8 mouse cellular contexts compared by ENCODE assay signal in genomic region chr2:9876621-9877325, GRCm38 (mm10). TPM values are rescaled to one million over a fixed set of nuclear protein-coding genes. Genes with fewer than 3 reads are reported as not detected.
A peak's percentile ranks its signal among the peaks of the same experiment; 100 is the strongest.
DNase-seq lines count a peak whose midpoint lies in the region; ATAC-seq and TF ChIP-seq lines count a peak whose summit lies in the region.

No protein-coding gene starts in this region.

- no peak for TF ChIP-seq CTCF in bone marrow, adult 2 months (IDR thresholded peaks at IDR 0.05; ENCODE audit: control insufficient read depth, insufficient read depth, low read length)

- intact Hi-C loops in heart, postnatal 14 days (cut with DNase I) = loop anchor here (5.0 kb wide), 1 partner anchor 239 kb away; no protein-coding TSS in a partner anchor

- no peaks in the 10 kb centered on the region for H3K36me3 ChIP-seq in heart, embryonic 15.5 days
- H3K36me3 ChIP-seq in hindbrain, embryonic 16.5 days (ENCODE audit: control insufficient read depth, insufficient read depth, low read length) = no peaks in the 10 kb centered on the region

- H3K9ac ChIP-seq in heart, embryonic 15.5 days = peak overlapping the region; percentile 42
- no peak overlapping the region for H3K9ac ChIP-seq in hindbrain, embryonic 16.5 days (ENCODE audit: low read depth, low read length)

- peak overlapping the region; percentile 99 for H3K4me2 ChIP-seq in heart, embryonic 15.5 days
- peak overlapping the region; percentile 46 for H3K4me2 ChIP-seq in hindbrain, embryonic 16.5 days (ENCODE audit: low read length)

- H3K27me3 ChIP-seq in heart, embryonic 15.5 days = peaks cover 70% of the 10 kb centered on the region
- peaks cover 48% of the 10 kb centered on the region for H3K27me3 ChIP-seq in hindbrain, embryonic 16.5 days (replicated peaks; ENCODE audit: control insufficient read depth, insufficient read depth, low read length)

- no peaks in the 10 kb centered on the region for H3K9me3 ChIP-seq in heart, embryonic 15.5 days (replicated peaks)
- H3K9me3 ChIP-seq in hindbrain, embryonic 16.5 days (ENCODE audit: control insufficient read depth, low read length) = no peaks in the 10 kb centered on the region

- H3K4me1 ChIP-seq in heart, embryonic 15.5 days (replicated peaks) = peaks cover 44% of the 10 kb centered on the region
- H3K4me1 ChIP-seq in bone marrow, adult 2 months (ENCODE audit: control insufficient read depth, insufficient read depth, low read length) = no peaks in the 10 kb centered on the region; the same call in 1 of the 2 replicates
- H3K4me1 ChIP-seq in hindbrain, embryonic 16.5 days (ENCODE audit: control insufficient read depth, insufficient read depth, low read depth, low read length) = peaks cover 11% of the 10 kb centered on the region; the same call in 1 of the 2 replicates

- no peak overlapping the region for H3K27ac ChIP-seq in heart, embryonic 15.5 days
- no peak overlapping the region for H3K27ac ChIP-seq in bone marrow, adult 2 months (ENCODE audit: control insufficient read depth, insufficient read depth, low read depth, low read length, poor library complexity)
- H3K27ac ChIP-seq in hindbrain, embryonic 16.5 days (ENCODE audit: low read depth, low read length) = no peak overlapping the region

- ATAC-seq in heart, embryonic 15.5 days (replicated peaks; ENCODE audit: insufficient number of reproducible peaks, insufficient read depth, low FRiP score, low read depth) = no peak
- ATAC-seq in hindbrain, embryonic 16.5 days = no peak
- ATAC-seq in erythroid progenitor cell, adult 5-6 weeks (replicated peaks; ENCODE audit: low FRiP score, poor library complexity, severe bottlenecking) = no peak
- ATAC-seq in granulocyte monocyte progenitor cell, adult 5-6 weeks (replicated peaks; ENCODE audit: poor library complexity, severe bottlenecking) = no peak

- H3K4me3 ChIP-seq in heart, embryonic 15.5 days = peak overlapping the region; percentile 66
- H3K4me3 ChIP-seq in bone marrow, adult 2 months (replicated peaks; ENCODE audit: control insufficient read depth, low read depth, low read length) = peak overlapping the region; percentile 51
- H3K4me3 ChIP-seq in hindbrain, embryonic 16.5 days (ENCODE audit: low read length) = peak overlapping the region; percentile 46

- DNase-seq in heart, postnatal 14 days = no peak
- DNase-seq in naive thymus-derived CD4-positive, alpha-beta T cell, adult 2 months (ENCODE audit: low read depth) = peak; percentile 64
- DNase-seq in gastrocnemius, postnatal 10 days = no peak

- 10% methylated on average over 31 of the region's 31 CpGs for WGBS in heart, embryonic 15.5 days
- WGBS in bone marrow, adult 2 months = 4% methylated on average over 31 of the region's 31 CpGs
- 3% methylated on average over 31 of the region's 31 CpGs for WGBS in hindbrain, embryonic 16.5 days

- no peak for TF ChIP-seq POLR2A in bone marrow, adult 2 months (IDR thresholded peaks at IDR 0.05; ENCODE audit: borderline replicate concordance, control insufficient read depth, low read depth, low read length)

RNA-seq across cellular contexts. Expression of gene 4930412O13Rik, which starts 4.3 kb away (rescaled TPM):
- polyA plus RNA-seq in heart, embryonic 15.5 days (2015; fragmentation: Nextera tagmentation; extraction: Ambion mirVana) = 0.10 TPM in 1 of 2 replicates, not detected in the other
- not detected for total RNA-seq in heart, postnatal 14 days (2021)
- not detected in 2 replicates for polyA plus RNA-seq in bone marrow, adult 2 months (2011; ENCODE audit: insufficient read depth, insufficient read length, low replicate concordance, missing spikeins)
- polyA plus RNA-seq in hindbrain, embryonic 16.5 days (2015; fragmentation: Nextera tagmentation; extraction: Ambion mirVana) = 0.28 and 0.47 TPM in 2 replicates
- not detected in 2 replicates for total RNA-seq in erythroid progenitor cell, adult 5-6 weeks (2015; ENCODE audit: low replicate concordance)
- not detected in 2 replicates for total RNA-seq in erythroid progenitor cell, adult 5-6 weeks (2017; ENCODE audit: low replicate concordance)
- not detected in 2 replicates for total RNA-seq in granulocyte monocyte progenitor cell, adult 5-6 weeks (2014; fragmentation: Nextera tagmentation)
- total RNA-seq in granulocyte monocyte progenitor cell, adult 5-6 weeks (2017) = not detected in 2 replicates
- total RNA-seq in gastrocnemius, postnatal 10 days (2021) = not detected

RNA-seq across cellular contexts. Expression of gene 9230102O04Rik, which starts 12.6 kb away (rescaled TPM):
- polyA plus RNA-seq in heart, embryonic 15.5 days (2015; fragmentation: Nextera tagmentation; extraction: Ambion mirVana) = not detected in 2 replicates
- total RNA-seq in heart, postnatal 14 days (2021) = not detected
- polyA plus RNA-seq in bone marrow, adult 2 months (2011; ENCODE audit: insufficient read depth, insufficient read length, low replicate concordance, missing spikeins) = not detected in 2 replicates
- 0.35 and 1.1 TPM in 2 replicates for polyA plus RNA-seq in hindbrain, embryonic 16.5 days (2015; fragmentation: Nextera tagmentation; extraction: Ambion mirVana)
- not detected in 2 replicates for total RNA-seq in erythroid progenitor cell, adult 5-6 weeks (2015; ENCODE audit: low replicate concordance)
- total RNA-seq in erythroid progenitor cell, adult 5-6 weeks (2017; ENCODE audit: low replicate concordance) = not detected in 2 replicates
- total RNA-seq in granulocyte monocyte progenitor cell, adult 5-6 weeks (2014; fragmentation: Nextera tagmentation) = not detected in 2 replicates
- total RNA-seq in granulocyte monocyte progenitor cell, adult 5-6 weeks (2017) = not detected in 2 replicates
- total RNA-seq in gastrocnemius, postnatal 10 days (2021) = not detected

RNA-seq across cellular contexts. Expression of gene Gata3, which starts 13.1 kb away (rescaled TPM):
- polyA plus RNA-seq in heart, embryonic 15.5 days (2015; fragmentation: Nextera tagmentation; extraction: Ambion mirVana) = 2.7 and 9.4 TPM in 2 replicates
- 1 to 10 TPM in 1 of 2 experiments, under 1 TPM in 1; 0.84 to 3.1 TPM for total RNA-seq in heart, postnatal 14 days (2021)
- 1.7 and 6.1 TPM in 2 replicates for polyA plus RNA-seq in bone marrow, adult 2 months (2011; ENCODE audit: insufficient read depth, insufficient read length, low replicate concordance, missing spikeins)
- polyA plus RNA-seq in hindbrain, embryonic 16.5 days (2015; fragmentation: Nextera tagmentation; extraction: Ambion mirVana) = 27.2 and 33.8 TPM in 2 replicates
- 3.6 and 28.5 TPM in 2 replicates for total RNA-seq in erythroid progenitor cell, adult 5-6 weeks (2015; ENCODE audit: low replicate concordance)
- 0.08 TPM in 1 of 2 replicates, not detected in the other for total RNA-seq in erythroid progenitor cell, adult 5-6 weeks (2017; ENCODE audit: low replicate concordance)
- total RNA-seq in granulocyte monocyte progenitor cell, adult 5-6 weeks (2014; fragmentation: Nextera tagmentation) = 17.0 TPM in 1 of 2 replicates, not detected in the other
- total RNA-seq in granulocyte monocyte progenitor cell, adult 5-6 weeks (2017) = not detected in 2 replicates
- total RNA-seq in gastrocnemius, postnatal 10 days (2021) = under 1 TPM; 0.19 to 0.23 TPM
